Mouse (Mus musculus): Measurements from ENCODE around the gene Hs6st2. TPM values are rescaled to one million over a fixed set of nuclear protein-coding genes. Genes with fewer than 3 reads are reported as not detected.
A peak's percentile ranks its signal among the peaks of the same experiment; 100 is the strongest.

Gene Hs6st2
- polyA plus RNA-seq, 1 experiment from 2014 or later, result 24.9 TPM

- Histone ChIP-seq H3K4me3 (no peak overlapping the region), H3K4me2 (no peak overlapping the region), H3K4me1 (no peaks in the 10 kb centered on the region), H3K9ac (no peak overlapping the region), H3K27ac (no peak overlapping the region), H3K36me3 (replicated peaks) (no peaks in the 10 kb centered on the region), H3K27me3 (replicated peaks) (no peaks in the 10 kb centered on the region), H3K9me3 (no peaks in the 10 kb centered on the region)
- 67% methylated on average over 4 of the region's 4 CpGs for WGBS
- no peak for ATAC-seq (replicated peaks)
Observed at GRCm38 (mm10) chrX:51443366-51443765, 238.3 kb downstream of the Hs6st2 start.

GRCm38 (mm10) chrX:51431706-51432105 is 249.9 kb downstream of the Hs6st2 start:
- Histone ChIP-seq H3K9ac (no peak overlapping the region), H3K27ac (no peak overlapping the region), H3K4me1 (no peaks in the 10 kb centered on the region), H3K27me3 (replicated peaks) (no peaks in the 10 kb centered on the region), H3K4me3 (no peak overlapping the region), H3K9me3 (no peaks in the 10 kb centered on the region), H3K36me3 (replicated peaks) (no peaks in the 10 kb centered on the region), H3K4me2 (no peak overlapping the region)
- 72% methylated on average over 3 of the region's 3 CpGs for WGBS
- ATAC-seq (replicated peaks), result no peak

GRCm38 (mm10) chrX:51425031-51425430 is 256.6 kb downstream of the Hs6st2 start:
- H3K4me1 ChIP-seq, result no peaks in the 10 kb centered on the region
- H3K36me3 ChIP-seq (replicated peaks), result no peaks in the 10 kb centered on the region
- no peak for ATAC-seq (replicated peaks)
- no peaks in the 10 kb centered on the region for H3K9me3 ChIP-seq
- H3K27me3 ChIP-seq (replicated peaks), result no peaks in the 10 kb centered on the region
- no peak overlapping the region for H3K4me2 ChIP-seq
- H3K27ac ChIP-seq, result no peak overlapping the region
- no peak overlapping the region for H3K9ac ChIP-seq
- H3K4me3 ChIP-seq, result no peak overlapping the region
- WGBS, result 74% methylated on average over 5 of the region's 5 CpGs

- Histone ChIP-seq H3K4me1 (no peaks in the 10 kb centered on the region), H3K4me2 (no peak overlapping the region), H3K9ac (no peak overlapping the region), H3K9me3 (no peaks in the 10 kb centered on the region), H3K4me3 (no peak overlapping the region), H3K27ac (no peak overlapping the region), H3K27me3 (replicated peaks) (no peaks in the 10 kb centered on the region), H3K36me3 (replicated peaks) (no peaks in the 10 kb centered on the region)
- 74% methylated on average over 2 of the region's 2 CpGs for WGBS
- no peak for ATAC-seq (replicated peaks)
Observed at GRCm38 (mm10) chrX:51410289-51410688, 271.4 kb downstream of the Hs6st2 start.

- H3K36me3 ChIP-seq (replicated peaks), result no peaks in the 10 kb centered on the region
- no peak overlapping the region for H3K9ac ChIP-seq
- H3K27me3 ChIP-seq (replicated peaks), result no peaks in the 10 kb centered on the region
- H3K9me3 ChIP-seq, result no peaks in the 10 kb centered on the region
- no peaks in the 10 kb centered on the region for H3K4me1 ChIP-seq
- H3K4me3 ChIP-seq, result no peak overlapping the region
- no peak overlapping the region for H3K4me2 ChIP-seq
- H3K27ac ChIP-seq, result no peak overlapping the region
- ATAC-seq (replicated peaks), result peak; percentile 78; the same call in 1 of the 2 replicates
Observed at GRCm38 (mm10) chrX:51397457-51397856, 284.2 kb downstream of the Hs6st2 start.

- H3K4me1 ChIP-seq, result no peaks in the 10 kb centered on the region
- WGBS, result 15% methylated on average over 5 of the region's 5 CpGs
- no peak overlapping the region for H3K4me2 ChIP-seq
- no peak overlapping the region for H3K4me3 ChIP-seq
- no peak overlapping the region for H3K27ac ChIP-seq
- H3K9me3 ChIP-seq, result no peaks in the 10 kb centered on the region
- no peaks in the 10 kb centered on the region for H3K36me3 ChIP-seq (replicated peaks)
- no peak overlapping the region for H3K9ac ChIP-seq
- H3K27me3 ChIP-seq (replicated peaks), result 0 out of 2 replicates have a peak, but pooled peaks cover 2% of the 10 kb centered on the region
- no peak for ATAC-seq (replicated peaks)
Observed at GRCm38 (mm10) chrX:51374670-51375069, 307.0 kb downstream of the Hs6st2 start.

- H3K4me3 ChIP-seq, result no peak overlapping the region
- ATAC-seq (replicated peaks), result 0 out of 2 replicates have a peak, but pooled peaks have one; percentile 58
Observed at GRCm38 (mm10) chrX:51372477-51373239, 309.0 kb downstream of the Hs6st2 start.

GRCm38 (mm10) chrX:51349682-51350081 is 332.0 kb downstream of the Hs6st2 start:
- Histone ChIP-seq H3K9ac (no peak overlapping the region), H3K27ac (no peak overlapping the region), H3K4me3 (no peak overlapping the region), H3K36me3 (replicated peaks) (no peaks in the 10 kb centered on the region), H3K9me3 (no peaks in the 10 kb centered on the region), H3K4me1 (no peaks in the 10 kb centered on the region), H3K4me2 (no peak overlapping the region), H3K27me3 (replicated peaks) (no peaks in the 10 kb centered on the region)
- WGBS, result 78% methylated on average over 1 of the region's 1 CpGs
- ATAC-seq (replicated peaks), result no peak

More at GRCm38 (mm10) chrX:51372477-51373239, 309.0 kb downstream of the Hs6st2 start:
- Histone ChIP-seq H3K9me3 (no peaks in the 10 kb centered on the region), H3K4me1 (no peaks in the 10 kb centered on the region), H3K4me2 (no peak overlapping the region), H3K27me3 (replicated peaks) (0 out of 2 replicates have a peak, but pooled peaks cover 2% of the 10 kb centered on the region), H3K9ac (no peak overlapping the region), H3K27ac (no peak overlapping the region), H3K36me3 (replicated peaks) (no peaks in the 10 kb centered on the region)
- WGBS, result 34% methylated on average over 5 of the region's 5 CpGs

- H3K27me3 ChIP-seq (replicated peaks), result 0 out of 2 replicates have a peak, but pooled peaks cover 2% of the 10 kb centered on the region
- H3K4me1 ChIP-seq, result no peaks in the 10 kb centered on the region
- ATAC-seq (replicated peaks), result no peak
- H3K36me3 ChIP-seq (replicated peaks), result no peaks in the 10 kb centered on the region
- no peak overlapping the region for H3K4me2 ChIP-seq
- no peak overlapping the region for H3K27ac ChIP-seq
- no peak overlapping the region for H3K4me3 ChIP-seq
- no peak overlapping the region for H3K9ac ChIP-seq
- 62% methylated on average over 3 of the region's 3 CpGs for WGBS
- no peaks in the 10 kb centered on the region for H3K9me3 ChIP-seq
Observed at GRCm38 (mm10) chrX:51343595-51343994, 338.1 kb downstream of the Hs6st2 start.

Other genes with a start within 250 kb of the Hs6st2 start
- gene Usp26, start 119.4 kb upstream of the Hs6st2 start, polyA plus RNA-seq (2015; fragmentation: Nextera tagmentation; extraction: Ambion mirVana), result not detected in 2 replicates

Data from midbrain, embryonic 15.5 days (tissue).